27 mouse cellular contexts compared by ENCODE assay signal in the genomic region with DNA sequence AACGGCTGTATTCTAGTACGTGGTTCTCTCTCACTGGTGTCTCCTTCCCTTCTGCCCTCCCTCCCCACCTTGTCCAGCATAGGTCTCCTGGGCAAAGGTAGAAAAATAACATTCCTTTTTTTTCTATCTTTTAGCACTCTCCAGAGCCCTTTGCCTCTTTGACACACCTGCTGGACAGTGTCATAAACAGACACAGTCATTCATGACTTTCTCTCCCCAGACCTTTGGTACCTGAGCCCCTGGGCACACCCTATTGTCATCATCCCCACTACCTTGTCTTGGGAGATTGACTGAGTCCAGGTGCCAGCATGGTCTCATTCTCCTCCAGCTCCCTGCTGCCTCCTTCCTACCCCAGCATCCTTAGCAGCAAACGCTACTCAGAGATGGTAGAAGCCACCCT. TPM values are rescaled to one million over a fixed set of nuclear protein-coding genes. Genes with fewer than 3 reads are reported as not detected.
"Had no signal": no experiment of that assay in that cellular context is flagged by ENCODE, and none has a peak within 500 bp of the region (broad histone marks: within the 10 kb centered on the region; RNA-seq: fewer than 3 reads in every experiment).

No protein-coding gene starts in this region.

- H3K27ac ChIP-seq: gastrocnemius, adult 2 months; heart, embryonic 10.5 days; hindbrain, embryonic 10.5 days; hindbrain, embryonic 12.5 days; hindbrain, embryonic 14.5 days; kidney, embryonic 15.5 days; limb, embryonic 10.5 days; limb, embryonic 12.5 days; liver, embryonic 13.5 days; liver, embryonic 15.5 days had no signal

- H3K9me3 ChIP-seq: heart, embryonic 10.5 days; heart, embryonic 12.5 days; hindbrain, embryonic 10.5 days; hindbrain, embryonic 12.5 days; kidney, embryonic 15.5 days; limb, embryonic 10.5 days; limb, embryonic 12.5 days; liver, embryonic 13.5 days; liver, embryonic 15.5 days had no signal

- ATAC-seq: hindbrain, embryonic 16.5 days; inflammation-experienced regulatory T-cells, adult 6 months had no signal

- H3K4me1 ChIP-seq: hindbrain, embryonic 10.5 days; hindbrain, embryonic 12.5 days; kidney, embryonic 15.5 days; limb, embryonic 10.5 days; limb, embryonic 12.5 days; liver, embryonic 13.5 days had no signal

- DNase-seq: gastrocnemius, adult 2 months; gastrocnemius, postnatal 10 days; gastrocnemius, postnatal 25 days; heart, postnatal 10 days; heart, postnatal 4 days; kidney, adult 11 months; kidney, adult 2 months; kidney, adult 9 months; kidney, postnatal 10 days; kidney, postnatal 25 days; kidney, postnatal 4 days; liver; liver, embryonic 13.5 days had no signal

- H3K36me3 ChIP-seq: heart, embryonic 10.5 days; heart, embryonic 12.5 days; hindbrain, embryonic 10.5 days; hindbrain, embryonic 12.5 days; kidney, embryonic 15.5 days; limb, embryonic 10.5 days; limb, embryonic 12.5 days; liver, embryonic 13.5 days; liver, embryonic 15.5 days had no signal

- H3K9ac ChIP-seq: heart, embryonic 12.5 days; hindbrain, embryonic 12.5 days; hindbrain, embryonic 14.5 days; kidney, embryonic 15.5 days; limb, embryonic 12.5 days; liver, embryonic 13.5 days; liver, embryonic 15.5 days had no signal

- H3K4me3 ChIP-seq: gastrocnemius, adult 2 months; heart, embryonic 10.5 days; heart, embryonic 12.5 days; hindbrain, embryonic 10.5 days; hindbrain, embryonic 12.5 days; kidney, embryonic 15.5 days; limb, embryonic 10.5 days; limb, embryonic 12.5 days; liver, embryonic 13.5 days; liver, embryonic 15.5 days had no signal

- H3K4me2 ChIP-seq: heart, embryonic 12.5 days; hindbrain, embryonic 12.5 days; hindbrain, embryonic 14.5 days; kidney, embryonic 15.5 days; limb, embryonic 12.5 days; liver, embryonic 11.5 days; liver, embryonic 13.5 days; liver, embryonic 15.5 days had no signal

- H3K27me3 ChIP-seq: heart, embryonic 12.5 days; hindbrain, embryonic 12.5 days; kidney, embryonic 15.5 days; limb, embryonic 12.5 days; liver, embryonic 13.5 days; liver, embryonic 15.5 days had no signal

RNA-seq across cellular contexts. Expression of a gene that starts 4.9 kb away (rescaled TPM):
- total RNA-seq: gastrocnemius, adult 2 months; heart, postnatal 25 days; layer of hippocampus, postnatal 10 days had no signal
- polyA plus RNA-seq: heart, embryonic 12.5 days had no signal
